Mouse (Mus musculus) thymus, adult 18-20 months (tissue): Measurements from ENCODE around the gene Bhmt.
"Not testable (repeated sequence)": the region's sequence is repeated elsewhere in the genome, so short reads cannot be mapped to it uniquely, and the experiment has no call there.

ENCODE experiments used
- DNase-seq, 2 experiments: peaks; one replicate each; pipeline ENCODE4 v3.0.0; 2022; ENCODE audit warnings: mixed read lengths in 2 of 2

Gene Bhmt

DNA sequence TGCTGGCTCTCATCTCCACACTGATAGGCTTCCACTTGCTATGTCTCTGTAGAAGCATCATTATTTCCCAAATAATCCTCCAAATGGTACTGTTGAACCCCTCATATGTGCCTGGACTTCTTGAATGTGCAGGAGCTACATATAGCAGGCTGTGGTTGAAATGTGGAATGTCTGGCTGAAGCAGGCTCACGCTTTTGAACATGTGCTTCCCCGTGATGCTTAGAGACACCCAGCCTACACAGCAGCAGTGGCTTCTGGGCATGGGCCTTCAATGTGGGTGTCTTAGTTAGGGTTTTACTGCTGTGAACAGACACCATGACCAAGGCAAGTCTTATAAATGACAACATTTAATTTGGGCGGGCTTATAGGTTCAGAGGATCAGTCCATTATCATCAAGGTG is 30.1 kb downstream of the Bhmt start:
- DNase-seq = no peak

DNA sequence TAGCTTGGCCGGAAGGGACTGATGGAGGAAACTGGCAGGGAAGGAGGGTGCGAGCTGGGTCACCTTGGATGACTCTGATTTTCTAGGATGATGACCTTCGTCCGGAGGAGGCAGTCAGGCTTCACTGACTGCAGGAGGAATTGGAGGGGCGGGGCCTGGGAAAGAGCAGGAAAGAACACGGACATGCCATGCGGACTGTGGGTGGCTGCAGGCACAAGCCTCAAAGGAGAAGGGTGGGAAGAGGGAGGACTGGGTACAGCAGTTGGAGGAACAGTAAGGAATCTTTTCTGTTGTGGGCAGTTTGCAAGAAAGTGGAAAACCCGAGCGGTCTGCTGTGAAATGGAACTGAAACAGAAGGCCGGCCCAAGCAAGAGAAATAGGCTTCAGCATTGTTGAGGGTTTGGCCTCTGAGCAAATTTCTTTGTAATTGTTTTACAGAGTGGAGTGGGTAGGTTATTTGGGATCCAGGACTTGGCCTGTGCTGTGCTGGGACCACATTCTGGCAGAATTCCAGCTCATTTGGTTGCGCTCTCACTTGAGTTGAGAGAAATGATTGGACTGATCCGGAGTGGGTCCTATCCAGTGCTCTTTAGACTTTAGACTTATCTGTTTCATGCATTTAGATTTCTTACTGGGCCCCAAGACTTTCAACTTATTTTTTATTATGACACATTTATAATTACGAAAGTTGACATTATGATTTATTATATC is 30.7 kb downstream of the Bhmt start:
- no peak for DNase-seq

DNA sequence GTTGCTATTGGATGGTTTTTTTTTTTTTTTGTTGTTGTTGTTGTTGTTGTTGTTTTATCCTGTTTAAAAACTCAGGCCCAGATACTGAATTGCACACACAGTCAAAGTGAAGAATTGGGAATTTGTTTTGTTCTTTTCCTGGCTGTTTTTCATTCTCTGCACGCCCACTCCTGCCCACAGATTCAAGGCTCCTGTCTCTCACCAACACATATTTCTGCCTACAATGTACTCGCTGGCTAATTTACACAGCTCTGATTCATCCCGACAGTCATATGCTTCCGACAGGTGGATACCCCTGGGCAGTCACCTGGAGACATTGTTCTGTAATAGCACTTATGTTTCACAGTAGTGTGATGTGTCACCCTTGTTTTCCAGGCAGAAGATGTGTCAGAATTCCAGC is 33.1 kb downstream of the Bhmt start:
- DNase-seq = no peak

DNA sequence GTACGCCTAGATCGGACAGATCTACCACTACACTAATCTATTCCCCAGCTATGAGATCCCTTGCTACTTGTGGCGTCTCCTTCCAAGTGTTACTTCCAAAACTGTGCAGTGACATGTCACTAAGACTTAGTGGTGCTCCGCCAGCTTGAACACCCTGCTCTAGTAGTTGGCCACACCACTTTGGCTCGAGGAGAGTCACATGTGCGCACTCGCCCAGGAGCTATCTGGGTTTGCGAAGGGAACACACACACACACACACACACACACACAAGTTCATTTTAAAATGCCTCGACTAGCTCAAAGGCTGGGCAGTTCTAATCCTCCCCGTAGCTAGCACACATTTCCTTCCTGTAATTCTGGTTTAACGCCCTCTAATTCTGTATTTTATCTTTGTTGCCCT is 36.2 kb downstream of the Bhmt start:
- DNase-seq = no peak

DNA sequence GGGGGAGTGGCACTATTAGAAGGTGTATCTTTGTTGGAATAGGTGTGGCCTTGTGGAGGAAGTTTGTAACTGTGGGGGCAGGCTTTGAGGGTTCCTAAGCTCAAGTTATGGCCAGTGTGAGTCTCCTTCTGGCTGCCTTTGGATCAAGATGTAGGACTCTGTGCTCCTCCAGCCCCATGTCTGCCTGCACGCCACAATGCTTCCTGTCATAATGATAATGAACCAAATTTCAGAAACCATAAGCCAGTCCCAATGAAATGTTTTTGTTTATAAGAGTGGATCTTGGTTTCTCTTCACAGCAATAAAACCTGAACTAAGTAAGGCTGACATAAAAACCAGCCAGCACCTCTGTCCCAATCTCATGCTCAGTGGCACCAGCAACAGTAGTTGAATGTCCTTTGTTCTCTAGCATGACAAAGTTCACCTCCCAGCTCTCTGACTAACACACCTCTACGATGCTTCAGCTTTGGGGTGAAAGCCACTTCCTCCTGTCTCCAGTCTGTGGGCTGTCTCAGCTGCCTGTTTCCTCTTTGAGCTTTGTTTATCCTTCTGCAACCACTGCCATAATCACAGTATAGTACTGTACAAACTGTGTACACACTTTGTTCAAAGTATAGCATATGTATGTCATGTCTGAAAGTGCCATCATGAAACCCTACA is 44.6 kb downstream of the Bhmt start:
- peak; percentile 10 to 46 for DNase-seq

DNA sequence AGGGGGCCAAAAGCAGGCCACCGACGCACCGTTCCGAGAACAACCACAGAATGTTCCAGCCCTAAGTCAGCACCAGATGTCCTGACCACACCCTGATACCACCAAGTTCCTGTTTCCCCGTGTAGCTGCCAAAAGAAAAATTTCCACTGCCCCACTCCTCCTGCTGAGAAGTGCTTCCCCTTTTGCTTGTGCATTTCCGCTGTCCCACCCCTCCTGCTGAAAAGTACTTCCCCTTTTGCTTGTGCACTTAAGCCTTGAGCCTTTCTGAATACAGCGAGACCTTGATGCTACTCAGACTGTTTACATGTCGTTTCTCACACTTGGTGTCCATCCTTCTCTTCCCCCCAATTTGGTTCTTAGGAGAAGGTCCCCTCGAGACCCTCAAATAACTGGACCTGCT is 55.2 kb downstream of the Bhmt start:
- DNase-seq = not testable (repeated sequence)

DNA sequence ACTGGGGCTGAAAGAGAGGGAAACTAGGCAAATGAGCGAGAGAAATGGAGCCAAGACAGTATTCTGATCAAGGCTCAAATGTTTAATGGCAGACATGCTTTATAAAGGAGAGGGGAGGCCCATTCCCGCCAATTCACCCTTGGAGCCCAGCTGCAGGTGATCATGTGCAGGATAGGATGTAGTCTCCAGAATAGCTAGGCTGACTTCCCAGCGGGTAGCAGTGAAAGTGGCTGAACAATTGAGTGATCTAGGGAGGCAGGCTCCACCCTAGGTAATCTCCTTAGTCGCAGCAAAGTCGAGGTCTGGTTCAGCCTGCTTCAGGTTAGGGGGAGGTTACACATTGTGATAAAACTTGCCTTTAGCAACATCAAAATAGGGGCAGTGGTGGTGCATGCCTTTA is 57.3 kb downstream of the Bhmt start:
- DNase-seq = no peak

DNA sequence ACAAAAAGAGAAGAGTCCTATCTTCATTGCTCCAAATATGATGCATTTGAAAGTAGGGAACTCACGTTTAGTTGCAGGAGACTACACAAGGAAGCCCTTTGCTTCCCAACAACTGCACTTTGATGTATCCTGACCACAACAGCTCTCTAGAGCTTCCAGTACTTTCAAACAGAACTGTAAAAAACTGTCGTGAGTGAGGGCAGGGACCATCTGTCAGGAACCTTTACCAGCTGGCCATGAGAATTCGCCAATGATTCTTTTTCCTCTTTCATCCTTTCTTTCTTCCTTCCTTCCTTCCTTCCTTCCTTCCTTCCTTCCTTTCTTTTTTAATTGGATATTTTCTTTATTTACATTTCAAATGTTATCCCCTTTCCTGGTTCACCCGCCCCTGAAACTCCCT is 68.1 kb downstream of the Bhmt start:
- DNase-seq = no peak
